Mouse (Mus musculus) cerebellum, adult 2 months (tissue): ENCODE measurements at regions not wholly inside any gene's neighbourhood (a gene's known extent, or its start where the extent isn't known, plus 50 kb on each side); places are given as distances from the start of the nearest gene placed in this dataset.

ENCODE experiments used
- CTCF ChIP-seq: fragments of 200-500 bp; IDR thresholded peaks from 2 replicates; pipeline ENCODE4 v1.5.1; 2011; ENCODE audit warnings: low read depth, mild to moderate bottlenecking, control low read depth, low read length, moderate library complexity, borderline replicate concordance; ENCODE audit not compliant: insufficient read depth
- POLR2A ChIP-seq: fragments of 200-500 bp; IDR thresholded peaks from 2 replicates; pipeline ENCODE4 v1.6.1; 2011; ENCODE audit warnings: low read length, control low read depth, borderline replicate concordance; ENCODE audit not compliant: insufficient read depth

DNA sequence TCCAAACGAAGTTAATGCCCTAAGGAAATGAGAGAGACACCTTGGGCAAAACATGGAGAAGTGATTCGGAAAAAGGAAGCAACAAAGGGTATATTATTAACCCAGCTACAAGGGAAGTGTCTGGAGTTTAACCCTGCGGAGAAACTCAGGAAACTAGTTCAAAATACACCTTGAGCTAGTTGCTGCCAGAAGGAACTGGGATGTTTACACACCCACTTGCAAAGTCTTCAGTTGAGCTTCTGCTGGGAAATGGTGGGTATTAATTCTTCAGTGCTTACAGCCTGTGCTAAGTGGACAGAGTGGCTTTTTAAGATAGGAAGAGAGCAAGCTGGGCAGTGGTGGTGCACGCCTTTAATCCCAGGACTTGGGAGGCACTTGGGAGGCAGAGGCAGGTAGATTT is 132.7 kb downstream of the Uck2 start:
- TF ChIP-seq POLR2A (no peak), CTCF (no peak)
